Mouse (Mus musculus) cerebellum, postnatal 4 days (tissue): Measurements from ENCODE around the gene Eps8l2.
A peak's percentile ranks its signal among the peaks of the same experiment; 100 is the strongest.

Experiments used
- DNase-seq, 2 experiments: peaks; one replicate each; pipeline ENCODE4 v3.0.0; 2022; ENCODE audit warnings: low spot score in 2 of 2, mixed read lengths in 1 of 2

Gene Eps8l2

GRCm38 (mm10) chr7:141338576-141339131 is at the start of gene Eps8l2:
Gene Eps8l2 (plus strand): TSS chr7:141338880.
- DNase-seq = no peak

- no peak for DNase-seq
Observed at GRCm38 (mm10) chr7:141291921-141292582, 46.6 kb upstream of the Eps8l2 start, which contains the start of gene Drd4. Gene Drd4 (plus strand): TSS chr7:141292006.

- DNase-seq = no peak
Observed at GRCm38 (mm10) chr7:141292583-141293388, 45.9 kb upstream of the Eps8l2 start.

- no peak for DNase-seq
Observed at GRCm38 (mm10) chr7:141293852-141294471, 44.7 kb upstream of the Eps8l2 start.

GRCm38 (mm10) chr7:141294479-141294878 is 44.2 kb upstream of the Eps8l2 start:
- no peak for DNase-seq

GRCm38 (mm10) chr7:141297926-141298650 is 40.6 kb upstream of the Eps8l2 start:
- DNase-seq = no peak

- DNase-seq = no peak
Observed at GRCm38 (mm10) chr7:141299175-141299574, 39.5 kb upstream of the Eps8l2 start.

- no peak for DNase-seq
Observed at GRCm38 (mm10) chr7:141301386-141301785, 37.3 kb upstream of the Eps8l2 start.

- DNase-seq = no peak
Observed at GRCm38 (mm10) chr7:141302702-141303268, 35.9 kb upstream of the Eps8l2 start.

- DNase-seq = no peak
Observed at GRCm38 (mm10) chr7:141304537-141304936, 34.1 kb upstream of the Eps8l2 start.

- DNase-seq = no peak
Observed at GRCm38 (mm10) chr7:141314416-141314815, 24.3 kb upstream of the Eps8l2 start.

- DNase-seq = no peak
Observed at GRCm38 (mm10) chr7:141315076-141315475, 23.6 kb upstream of the Eps8l2 start.

- no peak for DNase-seq
Observed at GRCm38 (mm10) chr7:141315974-141316373, 22.7 kb upstream of the Eps8l2 start.

- DNase-seq = no peak
Observed at GRCm38 (mm10) chr7:141317619-141318132, 21.0 kb upstream of the Eps8l2 start.

GRCm38 (mm10) chr7:141319446-141319845 is 19.2 kb upstream of the Eps8l2 start:
- no peak for DNase-seq

GRCm38 (mm10) chr7:141324686-141325085 is 14.0 kb upstream of the Eps8l2 start:
- no peak for DNase-seq

GRCm38 (mm10) chr7:141326546-141327446 is 11.9 kb upstream of the Eps8l2 start:
- DNase-seq = no peak

GRCm38 (mm10) chr7:141327469-141328372 is 11.0 kb upstream of the Eps8l2 start, which contains the start of the genes Deaf1 and Tmem80:
Gene Deaf1 (minus strand): TSS chr7:141327690.
Gene Tmem80 (plus strand): TSS chr7:141327739.
- DNase-seq = peak; percentile 99 to 100
